16 mouse cellular contexts compared by ENCODE assay signal in the genomic region with DNA sequence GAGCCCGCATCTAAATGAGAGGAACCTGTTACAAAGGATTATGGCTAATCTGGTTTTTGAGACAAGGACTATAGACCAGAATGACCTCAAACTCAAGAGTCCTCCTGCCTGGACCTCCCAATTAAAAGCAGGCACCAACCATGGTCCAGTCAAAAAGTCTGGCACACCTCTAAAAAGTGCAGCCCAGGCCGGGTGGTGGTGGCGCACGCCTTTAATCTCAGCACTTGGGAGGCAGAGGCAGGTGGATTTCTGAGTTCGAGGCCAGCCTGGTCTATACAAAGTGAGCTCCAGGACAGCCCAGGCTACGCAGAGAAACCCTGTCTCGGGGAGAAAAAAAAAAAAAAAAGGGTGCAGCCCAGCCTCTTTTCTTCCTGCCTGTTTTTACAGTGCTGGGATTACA. TPM values are rescaled to one million over a fixed set of nuclear protein-coding genes. Genes with fewer than 3 reads are reported as not detected.
DNase-seq lines count a peak whose midpoint lies in the region; ATAC-seq and TF ChIP-seq lines count a peak whose summit lies in the region.
"Had no signal": no experiment of that assay in that cellular context is flagged by ENCODE, and none has a peak within 500 bp of the region (broad histone marks: within the 10 kb centered on the region; RNA-seq: fewer than 3 reads in every experiment).

No protein-coding gene starts in this region.

- peaks cover 39% of the 10 kb centered on the region for H3K36me3 ChIP-seq in heart, embryonic 12.5 days
- H3K36me3 ChIP-seq in kidney, embryonic 15.5 days: peaks cover 46% of the 10 kb centered on the region
- H3K36me3 ChIP-seq in liver, postnatal 0 days (replicated peaks; ENCODE audit: insufficient read depth, low read length): peaks cover 39% of the 10 kb centered on the region

- H3K9me3 ChIP-seq in heart, embryonic 12.5 days (replicated peaks): no peaks in the 10 kb centered on the region
- H3K9me3 ChIP-seq in kidney, embryonic 15.5 days (replicated peaks): no peaks in the 10 kb centered on the region
- H3K9me3 ChIP-seq in liver, postnatal 0 days (ENCODE audit: low read length): no peaks in the 10 kb centered on the region
- H3K9me3 ChIP-seq: embryonic facial prominence, embryonic 15.5 days; forebrain, embryonic 13.5 days; hindbrain, embryonic 13.5 days; megakaryocyte, embryonic 14.5 days had no signal

- H3K27ac ChIP-seq in heart, embryonic 12.5 days (ENCODE audit: poor library complexity, severe bottlenecking): no peak overlapping the region
- H3K27ac ChIP-seq in kidney, embryonic 15.5 days: no peak overlapping the region
- peak overlapping the region; percentile 77 for H3K27ac ChIP-seq in liver, postnatal 0 days (ENCODE audit: low read depth)
- H3K27ac ChIP-seq: embryonic facial prominence, embryonic 15.5 days; forebrain, embryonic 13.5 days; hindbrain, embryonic 13.5 days; kidney, postnatal 0 days had no signal

- peak overlapping the region; percentile 61 for H3K4me2 ChIP-seq in heart, embryonic 12.5 days
- peak overlapping the region; percentile 57 for H3K4me2 ChIP-seq in kidney, embryonic 15.5 days
- H3K4me2 ChIP-seq in liver, postnatal 0 days (ENCODE audit: low read depth, low read length): peak overlapping the region; percentile 61
- H3K4me2 ChIP-seq: forebrain, embryonic 13.5 days had no signal

- no peak overlapping the region for H3K4me3 ChIP-seq in heart, embryonic 12.5 days
- H3K4me3 ChIP-seq in kidney, embryonic 15.5 days (replicated peaks): peak overlapping the region; percentile 22; the same call in 1 of the 2 replicates
- no peak overlapping the region for H3K4me3 ChIP-seq in liver, postnatal 0 days (ENCODE audit: low read depth, low read length)
- H3K4me3 ChIP-seq: forebrain, embryonic 13.5 days; hindbrain, embryonic 13.5 days had no signal

- peaks cover 15% of the 10 kb centered on the region for H3K27me3 ChIP-seq in heart, embryonic 12.5 days (replicated peaks)
- H3K27me3 ChIP-seq in kidney, embryonic 15.5 days: no peaks in the 10 kb centered on the region
- H3K27me3 ChIP-seq in liver, postnatal 0 days (ENCODE audit: insufficient read depth, low read length): no peaks in the 10 kb centered on the region
- H3K27me3 ChIP-seq: embryonic facial prominence, embryonic 15.5 days; forebrain, embryonic 13.5 days; hindbrain, embryonic 13.5 days; megakaryocyte, embryonic 14.5 days had no signal

- TF ChIP-seq EP300 in liver, postnatal 0 days (IDR thresholded peaks at IDR 0.05; ENCODE audit: low read depth): no peak

- no peak for ATAC-seq in heart, embryonic 12.5 days (ENCODE audit: insufficient number of reproducible peaks, low FRiP score)
- ATAC-seq in kidney, embryonic 15.5 days (replicated peaks; ENCODE audit: low FRiP score): no peak
- 0 out of 2 replicates have a peak, but pooled peaks have one; percentile 3 for ATAC-seq in liver, postnatal 0 days
- ATAC-seq: forebrain, embryonic 13.5 days; midbrain, embryonic 16.5 days had no signal

- no peak for TF ChIP-seq CTCF in liver, postnatal 0 days (IDR thresholded peaks at IDR 0.05; ENCODE audit: low read depth)

- peak overlapping the region; percentile 54; the same call in 1 of the 2 replicates for H3K9ac ChIP-seq in heart, embryonic 12.5 days
- H3K9ac ChIP-seq in kidney, embryonic 15.5 days: 0 out of 2 replicates have a peak overlapping the region, but pooled peaks have one; percentile 15
- H3K9ac ChIP-seq in liver, postnatal 0 days (replicated peaks): no peak overlapping the region
- H3K9ac ChIP-seq: embryonic facial prominence, embryonic 15.5 days; forebrain, embryonic 13.5 days; hindbrain, embryonic 13.5 days had no signal

- 75% methylated on average over 7 of the region's 7 CpGs for WGBS in heart, embryonic 12.5 days
- WGBS in kidney, embryonic 15.5 days: 72% methylated on average over 7 of the region's 7 CpGs
- 70% methylated on average over 7 of the region's 7 CpGs for WGBS in liver, postnatal 0 days (ENCODE audit: insufficient replicate concordance)

- no peak for DNase-seq in heart, adult 11 months
- DNase-seq in kidney, adult 18-20 months: no peak
- peak; percentile 44 for DNase-seq in thymus, postnatal 4 days
- no peak for DNase-seq in thymus, postnatal 14 days
- DNase-seq in liver, postnatal 0 days: no peak
- DNase-seq in cerebellum, adult 11 months: no peak
- DNase-seq: layer of hippocampus, adult 9-11 months had no signal

- peaks cover 19% of the 10 kb centered on the region for H3K4me1 ChIP-seq in heart, embryonic 12.5 days (replicated peaks)
- H3K4me1 ChIP-seq in kidney, embryonic 15.5 days: peaks cover 14% of the 10 kb centered on the region
- H3K4me1 ChIP-seq in liver, postnatal 0 days (ENCODE audit: insufficient read depth): 0 out of 2 replicates have a peak, but pooled peaks cover 3% of the 10 kb centered on the region
- H3K4me1 ChIP-seq: forebrain, embryonic 13.5 days had no signal

RNA-seq across cellular contexts. Expression of gene Carmil2, which starts 0.7 kb away (rescaled TPM):
- 0.45 and 0.54 TPM in 2 replicates for polyA plus RNA-seq in heart, embryonic 12.5 days (2016; fragmentation: Nextera tagmentation; extraction: Ambion mirVana)
- polyA plus RNA-seq in kidney, embryonic 15.5 days (2015; fragmentation: Nextera tagmentation; extraction: Ambion mirVana): 0.63 and 0.78 TPM in 2 replicates
- 0.73 and 0.88 TPM in 2 replicates for polyA plus RNA-seq in liver, postnatal 0 days (2015; fragmentation: Nextera tagmentation; extraction: Ambion mirVana)

RNA-seq across cellular contexts. Expression of gene Acd, which starts 15.6 kb away (rescaled TPM):
- 37.6 and 38.1 TPM in 2 replicates for polyA plus RNA-seq in heart, embryonic 12.5 days (2016; fragmentation: Nextera tagmentation; extraction: Ambion mirVana)
- 55.3 and 67.2 TPM in 2 replicates for polyA plus RNA-seq in kidney, embryonic 15.5 days (2015; fragmentation: Nextera tagmentation; extraction: Ambion mirVana)
- 20.6 and 22.4 TPM in 2 replicates for polyA plus RNA-seq in liver, postnatal 0 days (2015; fragmentation: Nextera tagmentation; extraction: Ambion mirVana)

RNA-seq across cellular contexts. Expression of gene Pard6a, which starts 15.6 kb away (rescaled TPM):
- 14.0 and 14.5 TPM in 2 replicates for polyA plus RNA-seq in heart, embryonic 12.5 days (2016; fragmentation: Nextera tagmentation; extraction: Ambion mirVana)
- polyA plus RNA-seq in kidney, embryonic 15.5 days (2015; fragmentation: Nextera tagmentation; extraction: Ambion mirVana): 16.9 and 18.0 TPM in 2 replicates
- 5.0 and 6.6 TPM in 2 replicates for polyA plus RNA-seq in liver, postnatal 0 days (2015; fragmentation: Nextera tagmentation; extraction: Ambion mirVana)

RNA-seq across cellular contexts. Expression of gene 4933405L10Rik, which starts 22.1 kb away (rescaled TPM):
- polyA plus RNA-seq in heart, embryonic 12.5 days (2016; fragmentation: Nextera tagmentation; extraction: Ambion mirVana): not detected in 2 replicates
- 0.26 TPM in 1 of 2 replicates, not detected in the other for polyA plus RNA-seq in kidney, embryonic 15.5 days (2015; fragmentation: Nextera tagmentation; extraction: Ambion mirVana)
- not detected in 2 replicates for polyA plus RNA-seq in liver, postnatal 0 days (2015; fragmentation: Nextera tagmentation; extraction: Ambion mirVana)
- polyA plus RNA-seq: brain, embryonic 14.5 days; forebrain, embryonic 13.5 days had no signal

RNA-seq across cellular contexts. Expression of gene Enkd1, which starts 22.7 kb away (rescaled TPM):
- 13.5 and 14.5 TPM in 2 replicates for polyA plus RNA-seq in heart, embryonic 12.5 days (2016; fragmentation: Nextera tagmentation; extraction: Ambion mirVana)
- polyA plus RNA-seq in kidney, embryonic 15.5 days (2015; fragmentation: Nextera tagmentation; extraction: Ambion mirVana): 28.8 and 31.0 TPM in 2 replicates
- 2.9 and 3.3 TPM in 2 replicates for polyA plus RNA-seq in liver, postnatal 0 days (2015; fragmentation: Nextera tagmentation; extraction: Ambion mirVana)
